In genomic region chr11:115163568-115164150, GRCm38 (mm10) we compare ENCODE assay signal across 8 mouse cellular contexts. TPM values are rescaled to one million over a fixed set of nuclear protein-coding genes. Genes with fewer than 3 reads are reported as not detected.
DNase-seq lines count a peak whose midpoint lies in the region; ATAC-seq lines count a peak whose summit lies in the region.

No protein-coding gene starts in this region.

- peaks cover 17% of the 10 kb centered on the region; the same call in 1 of the 2 replicates for H3K27me3 ChIP-seq in heart, embryonic 10.5 days (ENCODE audit: insufficient read depth, poor library complexity, severe bottlenecking)
- H3K27me3 ChIP-seq in forebrain, embryonic 16.5 days (replicated peaks; ENCODE audit: control insufficient read depth, insufficient read depth, low read length) = peaks cover 12% of the 10 kb centered on the region; the same call in 1 of the 2 replicates

- H3K4me2 ChIP-seq in forebrain, embryonic 16.5 days (ENCODE audit: low read length) = peak overlapping the region; percentile 62

- H3K4me3 ChIP-seq in heart, embryonic 10.5 days = peak overlapping the region; percentile 72
- peak overlapping the region; percentile 55 for H3K4me3 ChIP-seq in forebrain, embryonic 16.5 days (replicated peaks; ENCODE audit: low read length)

- no peaks in the 10 kb centered on the region for H3K36me3 ChIP-seq in heart, embryonic 10.5 days
- H3K36me3 ChIP-seq in forebrain, embryonic 16.5 days (ENCODE audit: control insufficient read depth, insufficient read depth) = no peaks in the 10 kb centered on the region

- intact Hi-C loops in left cerebral cortex, postnatal 4 days (cut with DNase I) = no loop called here

- H3K9ac ChIP-seq in forebrain, embryonic 16.5 days (replicated peaks; ENCODE audit: low read depth, low read length) = peak overlapping the region; percentile 57

- no peaks in the 10 kb centered on the region for H3K9me3 ChIP-seq in heart, embryonic 10.5 days
- H3K9me3 ChIP-seq in forebrain, embryonic 16.5 days (ENCODE audit: control insufficient read depth, low read length) = no peaks in the 10 kb centered on the region

- H3K4me1 ChIP-seq in heart, embryonic 10.5 days = peaks cover 52% of the 10 kb centered on the region
- peaks cover 19% of the 10 kb centered on the region for H3K4me1 ChIP-seq in forebrain, embryonic 16.5 days (replicated peaks; ENCODE audit: control insufficient read depth, insufficient read depth, low read length)

- under 1% methylated on average over 47 of the region's 47 CpGs for WGBS in heart, embryonic 10.5 days
- 0% methylated on average over 47 of the region's 47 CpGs for WGBS in forebrain, embryonic 16.5 days

- ATAC-seq in forebrain, embryonic 16.5 days = peak; percentile 46

- DNase-seq in heart, embryonic 10.5 days (ENCODE audit: low spot score) = peak; percentile 86
- DNase-seq in heart, adult 11 months = no peak
- peak; percentile 74 for DNase-seq in T-cell, adult 2 months (ENCODE audit: low spot score)
- DNase-seq in kidney, postnatal 10 days = peak; percentile 61
- peak; percentile 66 for DNase-seq in mesoderm, embryonic 11.5 days (ENCODE audit: low read depth, low spot score)
- peak; percentile 76 to 77 for DNase-seq in thymus, postnatal 10 days (ENCODE audit: low spot score in 2 of 2)
- no peak for DNase-seq in left cerebral cortex, postnatal 4 days

- H3K27ac ChIP-seq in heart, embryonic 10.5 days = peak overlapping the region; percentile 84
- no peak overlapping the region for H3K27ac ChIP-seq in forebrain, embryonic 16.5 days (ENCODE audit: low read length)

RNA-seq across cellular contexts. Expression of gene Slc9a3r1, which starts 0.5 kb away (rescaled TPM):
- polyA plus RNA-seq in heart, embryonic 10.5 days (2016; fragmentation: Nextera tagmentation; extraction: Ambion mirVana) = 29.5 and 74.6 TPM in 2 replicates
- 49.9 and 57.3 TPM in 2 replicates for polyA plus RNA-seq in forebrain, embryonic 16.5 days (2015; fragmentation: Nextera tagmentation; extraction: Ambion mirVana)
- total RNA-seq in left cerebral cortex, postnatal 4 days (2021) = 10 to 100 TPM; 38.7 to 41.3 TPM

RNA-seq across cellular contexts. Expression of gene Tmem104, which starts 23.6 kb away (rescaled TPM):
- polyA plus RNA-seq in heart, embryonic 10.5 days (2016; fragmentation: Nextera tagmentation; extraction: Ambion mirVana) = 9.6 TPM in 2 replicates
- polyA plus RNA-seq in forebrain, embryonic 16.5 days (2015; fragmentation: Nextera tagmentation; extraction: Ambion mirVana) = 11.0 and 11.2 TPM in 2 replicates
- total RNA-seq in left cerebral cortex, postnatal 4 days (2021) = 10 to 100 TPM; 18.1 to 18.2 TPM

RNA-seq across cellular contexts. Expression of gene Nat9, which starts 24.0 kb away (rescaled TPM):
- 15.8 and 17.0 TPM in 2 replicates for polyA plus RNA-seq in heart, embryonic 10.5 days (2016; fragmentation: Nextera tagmentation; extraction: Ambion mirVana)
- polyA plus RNA-seq in forebrain, embryonic 16.5 days (2015; fragmentation: Nextera tagmentation; extraction: Ambion mirVana) = 20.6 and 24.2 TPM in 2 replicates
- total RNA-seq in left cerebral cortex, postnatal 4 days (2021) = 10 to 100 TPM; 12.5 to 15.6 TPM

RNA-seq across cellular contexts. Expression of gene Cd300lf, which starts 29.9 kb away (rescaled TPM):
- 0.08 and 0.27 TPM in 2 replicates for polyA plus RNA-seq in heart, embryonic 10.5 days (2016; fragmentation: Nextera tagmentation; extraction: Ambion mirVana)
- polyA plus RNA-seq in forebrain, embryonic 16.5 days (2015; fragmentation: Nextera tagmentation; extraction: Ambion mirVana) = 0.27 TPM in 1 of 2 replicates, not detected in the other
- under 1 TPM; 0.30 to 0.48 TPM for total RNA-seq in left cerebral cortex, postnatal 4 days (2021)

Comparison
In these comparisons a context has a peak if more than half of its experiments do, and no peak if none do; other contexts are left out.
1. DNase-seq: peak in heart, embryonic 10.5 days (single experiment), T-cell, adult 2 months (single experiment), kidney, postnatal 10 days (single experiment), mesoderm, embryonic 11.5 days (single experiment) and thymus, postnatal 10 days (2 of 2); none in heart, adult 11 months (single experiment) and left cerebral cortex, postnatal 4 days (single experiment).